Mouse (Mus musculus): ENCODE measurements at regions not wholly inside any gene's neighbourhood (a gene's known extent, or its start where the extent isn't known, plus 50 kb on each side); places are given as distances from the start of the nearest gene placed in this dataset.

DNA sequence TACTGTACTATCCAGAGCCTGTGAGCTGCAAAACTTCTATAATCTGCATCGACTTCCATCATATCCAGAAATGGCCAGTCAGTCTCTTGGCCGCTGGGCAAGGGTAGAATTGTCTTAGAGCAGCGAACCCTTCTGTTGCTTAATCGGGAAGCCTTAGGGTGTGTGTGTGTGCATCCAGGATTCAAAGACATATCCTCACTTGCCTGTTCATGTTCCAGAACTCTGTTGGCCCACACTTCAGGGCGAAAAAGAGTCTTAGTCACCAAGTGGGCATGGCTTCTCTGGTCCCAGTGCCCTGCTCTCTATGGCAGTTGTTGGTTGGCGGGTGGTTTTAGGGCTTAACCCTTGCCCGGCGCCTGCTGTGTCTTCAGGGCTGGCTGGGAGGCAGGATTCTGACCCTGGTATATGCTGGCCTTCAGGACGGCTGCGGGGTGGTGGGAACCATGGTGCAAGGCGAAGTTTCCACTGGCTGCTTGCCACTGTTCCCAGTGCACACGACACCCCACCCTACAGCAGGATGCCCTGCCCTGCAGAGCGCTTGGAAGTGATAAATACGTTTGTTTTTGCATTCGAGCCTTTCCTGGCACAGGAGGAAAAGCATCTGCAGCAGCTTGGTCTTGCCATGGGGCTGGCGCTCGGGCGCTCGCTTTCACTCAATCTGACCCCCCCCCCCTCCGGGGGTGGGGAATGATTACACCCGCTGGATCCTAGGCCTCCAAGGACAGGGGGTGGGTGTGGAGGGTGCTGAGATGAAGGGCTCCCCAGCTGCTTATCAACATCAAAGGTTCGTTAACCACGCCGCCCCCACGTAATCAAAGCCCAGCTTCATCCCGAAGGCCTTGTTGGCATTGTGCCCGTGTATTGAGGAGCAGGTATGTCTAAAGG, 54.9 kb upstream of the Itga6 start:
- peak; percentile 77 for DNase-seq

DNA sequence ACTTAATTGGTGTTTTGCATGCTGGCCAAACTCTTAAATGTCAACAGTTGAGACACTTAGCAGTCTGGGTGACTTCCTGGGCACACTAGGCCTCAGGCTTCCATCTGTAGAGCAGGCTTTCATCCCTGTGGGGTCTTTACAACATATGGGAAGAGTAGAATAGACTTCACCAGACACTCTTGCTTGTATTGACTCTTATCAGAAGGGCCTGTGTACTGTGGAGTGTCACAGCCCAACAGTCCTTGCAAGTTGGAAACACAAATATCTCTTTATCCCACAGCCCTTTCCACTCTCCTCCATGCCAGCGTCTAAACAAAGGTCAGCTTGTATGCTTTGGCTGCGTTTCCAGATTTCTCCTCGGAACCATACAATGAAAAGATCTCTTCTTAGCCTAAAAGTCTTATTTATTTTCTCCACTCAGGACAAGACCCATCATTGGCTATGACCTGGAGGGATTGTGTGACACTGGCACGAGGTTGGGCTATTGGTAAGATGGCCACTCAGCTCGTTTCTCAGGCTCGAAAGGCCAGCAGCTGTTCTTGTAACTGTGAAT, 50.6 kb upstream of the Itga6 start:
- DNase-seq: no peak

Data from adrenal gland, adult 2 months (tissue).